Mouse (Mus musculus) layer of hippocampus, adult 11-12 months (tissue): ENCODE measurements around the gene Tmem212.

Experiments used
- DNase-seq: peaks from one replicate; pipeline ENCODE4 v3.0.0; 2022; ENCODE audit warnings: low spot score

Tmem212 gene

DNA sequence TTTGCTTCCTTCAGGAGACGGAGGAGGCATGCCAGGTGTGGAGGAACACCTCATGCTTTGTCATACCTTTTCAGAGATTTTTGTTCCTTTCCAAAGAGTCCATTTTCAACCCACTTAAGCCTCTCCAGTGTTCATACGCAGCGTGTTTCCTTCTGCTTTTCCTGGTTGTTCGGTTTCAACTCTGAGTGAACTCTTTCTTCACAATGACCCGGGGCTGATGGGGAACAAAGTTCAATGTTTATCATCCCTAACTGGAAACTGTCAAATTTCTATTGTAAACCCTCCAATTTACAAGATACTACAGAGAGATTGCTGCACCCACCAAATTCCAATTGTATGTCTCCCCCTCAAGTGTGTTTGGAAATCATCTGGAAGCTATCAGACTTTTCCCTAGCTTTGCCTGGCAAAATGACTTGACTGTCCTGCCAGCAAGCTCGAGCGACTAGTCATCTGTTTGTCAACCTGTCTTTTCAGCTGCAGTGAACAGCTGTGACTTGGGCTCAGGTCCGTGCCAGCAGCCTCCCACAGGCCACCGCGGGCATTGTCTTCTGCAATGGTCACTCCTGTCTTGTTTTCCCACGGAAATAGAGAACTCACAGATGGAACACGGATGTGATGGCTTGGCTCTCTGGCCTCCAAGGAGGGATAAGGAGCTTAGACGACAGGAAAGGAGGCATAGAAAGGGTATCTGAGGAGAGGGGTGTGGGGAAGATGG lies 3.0 kb upstream of the Tmem212 start:
- peak; percentile 7 for DNase-seq

DNA sequence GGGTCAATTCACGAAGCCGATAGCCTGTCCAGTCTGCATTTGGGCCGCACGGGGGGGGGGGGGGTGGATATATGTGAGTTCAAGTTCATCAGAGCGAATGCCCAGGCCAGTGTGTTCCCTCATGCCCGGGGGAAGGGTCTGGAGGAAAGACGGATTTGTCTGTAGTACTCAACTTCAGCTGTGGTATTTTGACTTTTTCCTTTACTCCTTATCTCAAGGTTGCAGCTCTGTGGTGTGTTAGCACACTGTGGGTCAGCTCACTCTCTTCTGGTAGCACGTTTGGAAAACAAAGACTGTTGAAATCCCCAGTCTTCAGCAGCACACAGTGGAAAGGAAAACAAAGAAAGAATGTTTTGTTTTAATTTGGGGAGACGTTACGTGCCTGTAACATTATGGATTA lies 2.0 kb upstream of the Tmem212 start:
- DNase-seq = no peak

DNA sequence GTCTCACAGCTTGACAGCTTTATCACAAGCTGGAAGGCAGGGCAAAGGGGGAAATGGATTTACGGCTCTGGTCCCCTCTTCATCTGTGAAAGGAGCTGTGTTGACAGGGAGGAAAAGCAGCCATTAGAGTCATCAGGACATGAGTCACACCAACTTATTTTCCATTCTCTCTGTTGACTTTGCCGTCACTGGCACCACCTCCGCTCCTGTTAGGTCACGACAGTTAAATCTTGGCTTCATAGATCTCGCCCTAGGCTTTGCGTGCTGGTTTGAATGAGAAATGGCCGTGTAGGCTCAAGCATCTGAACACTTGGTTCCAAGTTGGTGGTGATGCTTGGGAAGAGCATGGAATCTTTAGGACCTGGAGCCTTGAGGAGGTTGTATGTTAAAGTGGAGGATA lies 9.6 kb downstream of the Tmem212 start:
- DNase-seq = no peak

DNA sequence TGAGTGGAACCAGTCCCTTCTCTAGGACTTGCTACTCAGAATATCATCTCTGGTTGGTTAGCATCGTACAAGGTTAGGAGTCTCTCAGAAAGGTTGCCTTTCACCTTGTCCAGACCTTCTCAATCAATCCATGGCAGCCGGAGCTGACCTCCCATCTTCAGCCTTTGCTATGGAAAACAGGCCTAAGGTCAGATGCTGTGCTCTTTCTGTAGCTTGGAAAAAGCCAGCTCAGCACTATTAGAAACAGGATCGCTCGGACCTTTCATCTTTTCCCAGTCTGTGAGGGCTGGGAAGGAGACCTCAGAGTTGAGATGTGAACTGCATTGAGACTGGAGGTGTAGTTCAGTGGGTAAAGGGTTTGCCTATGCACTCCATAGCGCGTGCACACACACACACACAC lies 10.6 kb downstream of the Tmem212 start:
- DNase-seq = no peak

DNA sequence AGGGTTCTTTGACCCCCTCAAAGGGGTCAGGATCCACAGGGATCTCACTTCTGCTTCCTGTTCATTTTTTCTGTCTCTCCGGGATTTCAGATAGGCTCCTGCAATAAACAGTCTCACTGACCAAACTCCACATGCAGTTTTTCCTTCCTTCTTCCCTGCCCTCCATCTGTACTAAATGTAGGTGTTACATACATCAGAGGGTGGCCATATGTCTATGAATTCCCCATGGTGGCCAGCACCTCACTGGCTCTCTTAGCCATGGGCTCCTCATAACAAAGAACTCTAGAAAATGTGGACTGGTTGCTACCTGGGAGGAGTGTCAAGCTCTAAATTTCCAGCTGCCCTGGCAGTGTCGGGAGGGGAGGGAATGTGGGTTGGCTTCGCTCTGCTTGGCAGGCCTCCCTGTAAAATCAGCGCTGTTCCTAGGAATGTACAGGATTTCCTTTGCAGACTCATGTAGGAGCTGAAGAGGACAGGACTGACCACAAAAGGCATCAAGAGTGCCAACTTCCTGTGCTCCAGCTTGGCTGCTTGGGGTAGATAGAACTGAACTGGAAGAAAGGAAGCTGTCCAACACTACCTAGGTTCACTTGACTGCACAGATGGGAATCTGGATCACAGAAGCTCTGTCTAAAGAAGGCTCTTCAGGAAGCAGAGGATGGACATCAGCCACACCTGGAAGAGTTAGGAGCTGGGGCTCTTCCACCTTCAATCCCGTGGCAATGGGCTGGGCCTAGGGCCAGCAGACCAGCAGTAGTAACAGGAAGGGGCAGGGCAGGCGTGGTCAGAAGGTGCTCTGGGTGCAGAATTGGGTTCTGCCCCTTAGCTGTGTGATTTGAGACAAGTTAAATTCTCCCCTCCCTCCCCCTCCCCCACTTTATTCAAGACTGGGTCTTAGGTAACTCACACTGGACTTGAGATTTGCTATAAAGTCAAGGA lies 14.0 kb downstream of the Tmem212 start:
- no peak for DNase-seq

DNA sequence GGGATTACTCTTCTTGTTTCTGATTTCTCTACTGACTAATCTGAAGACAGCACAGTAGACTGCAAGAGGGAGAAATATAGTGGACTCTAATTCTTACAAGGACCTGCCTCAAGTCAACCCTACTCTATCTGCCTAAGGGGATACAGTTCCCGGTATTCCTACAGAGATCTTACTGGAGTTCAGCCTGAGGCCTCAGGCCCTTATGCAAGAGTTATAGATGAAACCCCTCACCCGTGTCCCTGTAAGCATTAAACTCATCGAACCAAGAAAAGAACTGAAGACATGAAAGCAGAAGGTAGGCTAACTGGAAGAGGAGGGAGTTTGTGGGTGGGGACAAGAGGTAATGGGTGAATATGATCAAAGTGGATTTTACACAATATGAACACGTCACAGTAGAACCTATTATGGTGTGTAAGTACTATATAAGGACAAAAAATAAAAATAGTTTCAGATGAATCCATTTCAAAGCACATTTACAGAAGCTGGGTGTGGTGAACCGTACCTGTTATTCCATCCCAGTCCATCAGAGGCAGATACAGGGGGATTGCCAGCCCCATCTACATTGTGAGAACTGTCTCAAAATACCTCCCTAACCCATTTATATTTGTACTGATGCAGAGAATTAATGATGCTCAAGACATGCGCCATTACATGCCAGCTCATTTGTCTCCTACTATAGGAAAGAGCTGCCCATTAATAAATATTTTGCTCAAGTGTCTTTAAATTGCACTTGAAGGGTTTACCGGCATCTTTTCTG lies 17.1 kb downstream of the Tmem212 start:
- DNase-seq = no peak

DNA sequence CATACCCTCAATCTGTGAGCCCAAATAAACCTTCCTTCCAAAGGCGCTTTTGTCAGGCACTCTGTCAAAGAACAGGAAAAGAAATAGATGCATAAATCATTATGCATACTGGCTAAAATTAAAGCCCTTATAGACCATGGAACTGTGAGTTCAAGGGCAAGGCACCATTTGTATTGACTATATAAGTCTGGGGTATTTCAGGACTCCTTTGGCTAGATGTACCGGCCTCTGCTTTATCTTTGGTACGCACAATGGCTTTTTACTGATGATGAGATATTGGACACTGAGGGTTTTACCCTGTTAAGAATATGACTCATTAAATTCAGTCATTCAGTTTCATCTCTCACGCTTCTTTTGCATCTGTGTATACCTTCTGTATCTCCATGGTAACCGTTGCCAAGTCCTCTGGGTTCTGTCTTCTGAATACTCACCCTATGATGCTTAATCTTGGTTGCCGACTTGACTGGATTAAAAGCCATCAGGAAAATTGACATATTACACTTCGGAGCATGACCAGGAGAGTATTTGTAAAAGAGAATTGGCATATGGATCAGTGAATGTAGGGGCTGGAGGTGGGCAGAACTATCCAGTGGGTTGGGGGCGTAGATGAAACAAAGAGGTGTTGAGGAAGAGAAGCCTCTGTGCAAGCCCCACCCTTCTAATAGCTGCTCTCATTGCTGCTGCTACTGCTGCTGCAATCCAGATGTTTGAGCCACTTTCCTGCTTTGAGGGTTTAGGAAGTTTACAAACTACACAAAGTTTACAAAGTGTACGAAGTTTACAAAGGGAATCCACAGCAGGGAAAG lies 22.7 kb downstream of the Tmem212 start:
- DNase-seq = no peak

DNA sequence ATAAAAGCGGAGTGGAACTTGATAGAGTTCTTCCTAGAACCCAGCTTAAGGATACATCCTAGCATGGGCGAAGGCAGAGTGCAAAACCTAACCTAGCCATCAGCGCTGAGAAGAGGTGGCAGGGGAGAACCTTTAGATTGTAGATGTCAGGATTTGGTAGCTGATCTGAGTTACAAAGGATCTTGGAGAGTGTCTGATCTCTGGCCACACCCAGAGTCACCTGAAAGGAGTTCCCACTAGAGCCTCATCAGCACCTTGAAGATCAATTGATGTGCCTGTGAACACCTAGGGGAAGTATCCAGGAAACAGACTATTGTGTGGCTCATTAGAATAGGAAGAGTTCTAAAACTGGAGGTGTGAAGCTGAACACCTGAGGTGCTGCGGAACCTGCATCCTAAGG lies 23.7 kb downstream of the Tmem212 start:
- no peak for DNase-seq

DNA sequence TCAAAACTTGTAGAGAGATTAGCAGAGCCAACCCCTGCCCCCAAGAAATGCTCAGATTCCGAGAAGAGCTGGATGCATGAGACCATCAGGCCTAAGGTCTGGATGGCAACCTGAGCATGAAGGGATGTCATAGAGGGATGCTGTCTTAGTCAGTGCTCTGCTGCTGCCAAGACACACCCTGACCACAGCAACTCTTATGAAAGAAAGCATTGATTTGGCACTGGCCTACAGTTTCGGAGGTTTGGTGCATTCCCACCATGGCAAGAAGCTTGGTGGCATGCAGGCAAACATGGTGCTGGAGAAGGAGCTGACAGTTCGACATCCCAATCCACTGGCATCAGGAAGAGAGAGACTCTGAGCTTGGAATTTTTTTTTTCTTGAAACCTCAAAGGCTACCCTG lies 24.3 kb downstream of the Tmem212 start:
- DNase-seq = no peak

DNA sequence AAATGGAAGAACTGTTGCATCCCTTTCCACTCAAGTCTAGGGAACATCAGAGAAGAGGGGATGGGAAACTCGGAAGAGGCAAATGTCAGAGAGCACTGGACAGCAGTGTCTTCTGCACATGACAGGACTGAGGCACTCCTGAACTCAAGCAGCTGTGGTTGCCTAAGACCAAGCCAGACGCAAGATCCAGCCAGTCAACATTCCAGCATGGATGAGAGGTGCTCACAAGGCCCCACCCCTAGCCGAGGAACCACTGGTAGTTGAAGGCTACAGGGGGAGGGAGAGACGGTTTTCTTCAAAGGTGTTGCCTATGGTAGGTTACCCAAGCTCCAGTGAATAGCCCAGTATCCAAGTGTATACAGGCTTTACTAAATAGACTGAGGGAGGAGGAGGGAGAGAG lies 24.8 kb downstream of the Tmem212 start:
- no peak for DNase-seq

DNA sequence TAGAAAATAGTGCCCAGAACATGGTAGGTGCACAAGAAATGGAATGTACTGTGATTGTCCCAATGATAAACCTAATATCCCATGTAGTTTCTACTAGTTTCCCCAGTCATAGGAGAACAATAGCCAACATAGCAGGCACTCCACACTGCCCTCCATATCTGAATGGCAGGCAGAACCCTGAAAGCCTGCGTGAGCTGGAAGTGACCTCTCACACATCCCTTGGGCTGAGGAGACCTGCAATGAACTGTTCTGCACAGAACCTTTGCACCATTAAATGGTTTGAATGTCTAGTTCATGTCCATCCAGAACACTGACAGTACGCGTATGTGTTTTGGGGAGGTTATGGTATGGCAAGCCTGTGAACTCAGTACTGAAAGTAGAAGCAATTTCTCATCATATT lies 27.5 kb downstream of the Tmem212 start:
- DNase-seq = no peak

DNA sequence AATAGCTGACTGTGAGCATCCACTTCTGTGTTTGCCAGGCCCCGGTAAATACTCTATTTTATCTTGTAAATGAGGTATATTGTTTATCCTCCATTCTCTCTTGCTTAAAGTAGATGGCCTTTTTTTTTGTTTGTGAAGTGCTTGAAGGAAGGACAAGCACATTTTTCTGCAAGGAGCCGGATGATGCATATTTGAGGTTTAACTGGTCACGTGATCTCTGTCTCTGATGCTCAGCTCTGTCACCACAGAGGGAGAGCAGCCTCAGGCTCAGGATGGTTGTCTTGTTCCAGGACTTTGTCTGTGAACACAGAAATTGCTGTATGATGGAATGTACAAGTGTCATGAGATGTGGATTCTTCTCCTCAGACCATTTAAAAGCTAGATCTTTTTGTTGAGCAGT lies 28.4 kb downstream of the Tmem212 start:
- DNase-seq = no peak

DNA sequence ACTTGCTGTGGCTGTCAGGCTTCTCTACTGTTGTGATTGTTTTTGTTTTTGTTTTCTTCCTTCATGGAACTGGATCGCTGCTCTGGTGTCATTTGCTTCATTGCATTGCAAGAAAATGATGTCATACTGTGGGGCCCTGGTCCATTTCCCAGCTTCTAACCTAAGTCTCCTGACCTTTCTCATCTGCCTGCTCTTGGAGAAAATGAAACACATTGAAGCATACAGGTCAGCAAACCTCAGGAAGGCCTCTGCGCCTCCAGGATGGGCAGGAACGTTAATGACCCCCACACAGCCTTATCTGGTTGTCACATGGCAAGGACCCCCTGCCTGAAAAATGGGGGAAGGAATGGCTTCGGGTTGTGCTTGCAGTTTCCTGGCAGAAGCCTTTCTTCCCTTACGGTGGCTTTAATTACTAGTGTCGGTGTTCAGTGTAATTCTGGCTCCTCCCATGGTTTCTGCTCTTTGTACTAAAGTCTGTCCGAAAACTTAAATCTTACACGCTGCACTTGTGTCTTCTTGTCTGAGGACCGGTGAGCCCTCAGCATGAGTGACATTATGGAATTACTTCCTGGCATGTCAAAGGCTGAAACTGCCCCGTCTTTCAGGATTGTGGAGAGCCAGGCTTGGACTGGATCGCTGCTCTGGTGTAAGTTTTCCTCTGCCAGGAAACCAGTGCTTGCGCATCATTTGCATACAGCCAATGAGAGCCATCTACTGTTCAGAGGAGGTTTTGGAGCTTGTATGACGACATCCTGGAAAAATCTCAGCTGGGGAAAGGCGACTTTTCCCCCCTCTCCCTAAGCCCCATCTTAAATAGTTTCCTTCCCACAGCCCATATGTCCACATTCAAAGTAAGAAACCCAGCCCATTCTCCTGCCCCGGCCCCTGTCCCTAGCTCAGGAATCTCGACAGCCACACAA lies 33.1 kb downstream of the Tmem212 start:
- peak; percentile 60 for DNase-seq

DNA sequence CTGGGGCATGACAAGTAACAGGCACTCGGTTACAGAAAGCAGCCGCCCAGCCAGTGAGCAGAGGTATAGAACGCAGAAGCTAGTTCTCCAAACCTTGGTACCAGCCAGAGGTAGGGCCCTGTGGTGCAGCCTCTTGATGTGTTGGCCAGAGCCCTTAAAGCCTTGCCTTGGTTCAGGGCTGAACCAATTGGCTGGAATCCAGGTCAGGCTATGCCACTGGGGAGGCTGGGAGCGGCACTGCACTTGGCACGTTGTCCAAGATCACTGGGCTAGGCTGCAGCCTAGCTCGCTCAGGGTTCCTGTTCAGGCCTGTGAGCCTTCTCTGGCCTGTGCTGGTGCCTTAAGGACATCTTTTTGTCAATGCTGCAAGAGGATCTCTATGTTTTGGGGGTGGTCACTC lies 34.6 kb downstream of the Tmem212 start:
- peak; percentile 36 for DNase-seq

DNA sequence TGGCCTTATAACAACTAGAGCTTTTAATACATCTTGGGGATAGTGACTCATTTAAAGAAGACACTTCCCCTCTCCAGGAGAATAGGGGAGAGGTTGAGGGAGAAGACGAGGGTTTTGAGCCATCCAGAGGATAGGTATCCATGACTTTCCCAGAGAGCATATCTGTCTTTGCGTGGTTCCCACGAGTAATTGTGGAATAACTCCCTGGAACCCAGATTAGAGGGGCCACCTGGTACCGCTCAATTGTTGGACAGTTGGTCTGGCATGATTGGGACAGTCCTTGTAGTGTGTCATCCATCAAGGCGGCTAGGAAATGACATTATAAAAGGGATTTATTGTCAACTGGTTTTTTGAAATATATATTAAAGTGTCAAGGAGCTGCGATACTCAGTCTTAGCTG lies 35.1 kb downstream of the Tmem212 start:
- no peak for DNase-seq

DNA sequence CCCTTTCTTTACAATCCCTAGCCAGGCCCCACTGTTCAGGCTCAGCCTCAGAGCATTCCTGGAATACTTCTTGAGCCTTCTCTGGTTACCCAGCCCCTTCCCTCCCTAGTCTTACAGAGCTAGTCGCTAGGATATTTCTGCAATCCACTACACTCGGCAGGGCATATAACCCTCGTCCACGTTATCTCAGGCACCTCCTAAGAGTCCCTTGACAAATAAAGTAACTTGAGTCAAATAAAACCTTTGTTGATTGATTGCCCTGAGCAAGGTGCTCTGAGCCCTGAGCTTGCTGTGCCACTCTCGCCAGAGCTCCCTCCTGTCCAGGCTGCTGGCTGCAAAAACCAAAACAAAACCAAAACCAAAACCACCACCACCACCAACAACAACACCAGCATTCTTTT lies 37.0 kb downstream of the Tmem212 start:
- DNase-seq = no peak

DNA sequence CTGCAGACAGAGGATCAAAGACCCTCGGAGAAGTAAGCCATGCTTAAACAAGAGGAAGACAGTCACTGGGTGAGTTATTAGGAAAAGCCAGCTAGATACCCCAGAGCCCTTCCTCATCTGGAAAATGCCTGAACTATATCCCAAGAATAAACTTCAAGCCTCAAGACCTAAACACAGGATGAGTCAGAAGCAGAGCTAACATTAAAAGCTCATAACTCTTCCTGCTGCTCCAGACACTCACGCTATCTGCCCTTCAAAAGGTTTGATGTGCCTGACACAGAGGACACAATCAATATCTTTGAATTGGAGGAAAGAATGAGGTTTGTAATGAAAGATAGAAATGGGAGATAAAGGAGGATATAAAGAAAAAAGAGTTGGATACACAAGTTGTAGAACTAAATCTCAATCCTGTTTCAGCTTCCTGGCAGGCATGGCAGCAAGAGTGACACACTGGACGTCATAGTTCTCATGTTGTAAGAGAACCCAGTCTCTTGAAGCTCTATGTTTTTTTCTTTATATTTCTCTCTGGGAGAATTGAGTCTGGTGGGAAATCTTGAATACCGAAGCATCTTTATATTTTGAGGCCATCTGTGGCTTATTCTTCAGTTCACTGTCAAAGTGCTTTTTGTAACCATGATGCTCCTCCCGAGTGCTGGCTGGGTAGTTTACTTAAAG lies 37.6 kb downstream of the Tmem212 start:
- DNase-seq = no peak

DNA sequence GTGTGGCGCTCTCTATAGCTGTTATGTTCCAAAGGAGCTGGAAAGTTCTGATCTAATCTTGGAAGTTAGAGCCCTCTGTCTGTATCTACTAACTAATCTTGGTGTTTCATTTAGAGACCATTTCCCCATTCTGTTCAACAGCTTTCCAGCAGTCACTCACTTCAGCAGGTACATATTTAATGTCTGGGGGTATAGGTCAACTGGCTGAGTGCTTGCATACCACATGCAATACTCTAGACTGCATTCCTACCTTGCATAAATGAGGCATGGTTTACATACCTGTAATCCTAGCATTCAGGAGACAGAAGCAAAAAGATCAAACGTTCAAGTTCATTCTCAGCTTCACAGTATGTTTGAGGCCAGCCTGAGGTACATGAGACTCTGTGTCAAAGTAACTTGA lies 39.9 kb downstream of the Tmem212 start:
- DNase-seq = no peak

DNA sequence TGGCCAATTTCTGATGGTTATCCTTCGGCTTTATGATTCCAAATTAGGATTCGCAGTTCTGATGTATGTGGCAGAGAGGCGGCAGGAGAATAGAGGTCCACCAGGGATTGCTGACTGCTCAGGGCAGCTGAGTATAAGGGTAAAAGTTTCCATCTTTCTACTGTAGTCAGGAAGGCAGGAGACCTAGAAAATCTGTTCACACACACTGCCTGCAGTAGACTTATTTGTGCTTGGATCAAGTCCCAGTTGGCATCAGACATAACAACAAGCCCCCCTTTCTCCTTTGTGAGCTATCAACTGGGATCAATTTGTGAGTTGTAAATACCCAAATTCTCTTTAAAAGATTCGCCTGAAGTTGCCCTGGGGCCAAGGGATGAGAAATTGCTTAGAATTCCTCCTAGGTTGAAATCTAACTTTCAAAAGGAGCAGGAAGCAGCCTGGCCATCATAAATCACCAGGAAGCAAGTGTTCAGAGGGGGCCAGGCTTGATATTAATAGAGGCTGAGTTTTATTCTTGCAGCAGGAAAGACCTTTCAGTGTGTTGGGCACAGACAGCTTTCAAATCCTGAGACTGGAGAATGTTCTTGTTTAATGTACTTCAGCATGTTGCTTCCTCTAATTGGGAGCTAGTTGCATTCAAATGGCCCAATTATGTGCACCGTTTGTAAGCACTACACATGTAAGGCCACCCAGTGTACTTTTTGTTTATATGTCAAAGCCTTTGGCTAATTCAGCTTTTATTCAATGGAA lies 41.6 kb downstream of the Tmem212 start:
- DNase-seq = no peak
